In the genomic region with DNA sequence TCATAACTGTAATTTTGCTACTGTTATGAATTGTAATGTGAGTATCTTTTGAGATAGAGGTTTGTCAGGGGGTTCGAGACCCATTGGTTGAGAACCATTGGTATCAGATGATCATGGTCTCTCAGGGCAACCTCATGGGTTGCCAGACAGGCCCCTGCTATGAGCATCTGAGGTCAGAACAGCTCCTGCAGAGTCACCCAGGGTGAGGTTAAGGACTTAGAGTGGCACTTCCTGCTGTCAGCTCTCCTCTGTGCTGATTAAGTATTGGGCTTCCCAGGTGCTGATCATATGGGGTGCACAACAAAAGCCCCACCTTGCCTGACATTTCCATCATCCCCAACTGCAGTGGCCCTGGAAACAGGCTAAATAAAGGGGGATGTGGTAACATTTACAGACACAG, we compare ENCODE assay signal across 21 mouse cellular contexts. TPM values are rescaled to one million over a fixed set of nuclear protein-coding genes. Genes with fewer than 3 reads are reported as not detected.
"Had no signal": no experiment of that assay in that cellular context is flagged by ENCODE, and none has a peak within 500 bp of the region (broad histone marks: within the 10 kb centered on the region; RNA-seq: fewer than 3 reads in every experiment).

No protein-coding gene starts in this region.

- H3K9me3 ChIP-seq: lung, embryonic 15.5 days; midbrain, embryonic 13.5 days; midbrain, embryonic 15.5 days; neural tube, embryonic 12.5 days; stomach, embryonic 15.5 days had no signal

- H3K9ac ChIP-seq: lung, embryonic 15.5 days; midbrain, embryonic 13.5 days; midbrain, embryonic 15.5 days; neural tube, embryonic 12.5 days; stomach, embryonic 15.5 days had no signal

- H3K4me3 ChIP-seq: lung, embryonic 15.5 days; megakaryocyte, embryonic 14.5 days; midbrain, embryonic 13.5 days; midbrain, embryonic 15.5 days; neural tube, embryonic 12.5 days; stomach, embryonic 15.5 days had no signal

- DNase-seq: lung, postnatal 14 days; lung, postnatal 36 days; right cerebral cortex, postnatal 14 days; thymus, adult 2 months; thymus, postnatal 25 days; thymus, postnatal 4 days had no signal

- H3K4me1 ChIP-seq: neural tube, embryonic 12.5 days had no signal

- H3K36me3 ChIP-seq: lung, embryonic 15.5 days; midbrain, embryonic 13.5 days; midbrain, embryonic 15.5 days; neural tube, embryonic 12.5 days; stomach, embryonic 15.5 days had no signal

- H3K27ac ChIP-seq: lung, embryonic 15.5 days; macrophage; midbrain, embryonic 13.5 days; midbrain, embryonic 15.5 days; neural tube, embryonic 12.5 days; stomach, embryonic 15.5 days; stomach, postnatal 0 days had no signal

- H3K27me3 ChIP-seq: lung, embryonic 15.5 days; midbrain, embryonic 15.5 days; neural tube, embryonic 12.5 days; stomach, embryonic 15.5 days had no signal

- ATAC-seq: lung, postnatal 0 days; midbrain, embryonic 13.5 days; midbrain, embryonic 15.5 days had no signal

- H3K4me2 ChIP-seq: lung, embryonic 15.5 days; midbrain, embryonic 11.5 days; midbrain, embryonic 13.5 days; midbrain, embryonic 15.5 days; neural tube, embryonic 12.5 days; stomach, embryonic 15.5 days had no signal

RNA-seq across cellular contexts. Expression of a gene that starts 46.3 kb away (rescaled TPM):
- total RNA-seq: megakaryocyte progenitor cell, adult 5-6 weeks; monocyte, adult 5-6 weeks; neutrophil, adult 5-6 weeks had no signal
- polyA plus RNA-seq: midbrain, embryonic 11.5 days; neural tube, embryonic 12.5 days; spleen, adult 2 months; urinary bladder, adult 2 months had no signal
